Mouse (Mus musculus) cerebellum, postnatal 10 days (tissue): ENCODE data around the gene Sf1.

Source experiments
- DNase-seq, 2 experiments: peaks; one replicate each; pipeline ENCODE4 v3.0.0; 2021; ENCODE audit warnings: mixed read lengths in 2 of 2

The Sf1 gene

DNA sequence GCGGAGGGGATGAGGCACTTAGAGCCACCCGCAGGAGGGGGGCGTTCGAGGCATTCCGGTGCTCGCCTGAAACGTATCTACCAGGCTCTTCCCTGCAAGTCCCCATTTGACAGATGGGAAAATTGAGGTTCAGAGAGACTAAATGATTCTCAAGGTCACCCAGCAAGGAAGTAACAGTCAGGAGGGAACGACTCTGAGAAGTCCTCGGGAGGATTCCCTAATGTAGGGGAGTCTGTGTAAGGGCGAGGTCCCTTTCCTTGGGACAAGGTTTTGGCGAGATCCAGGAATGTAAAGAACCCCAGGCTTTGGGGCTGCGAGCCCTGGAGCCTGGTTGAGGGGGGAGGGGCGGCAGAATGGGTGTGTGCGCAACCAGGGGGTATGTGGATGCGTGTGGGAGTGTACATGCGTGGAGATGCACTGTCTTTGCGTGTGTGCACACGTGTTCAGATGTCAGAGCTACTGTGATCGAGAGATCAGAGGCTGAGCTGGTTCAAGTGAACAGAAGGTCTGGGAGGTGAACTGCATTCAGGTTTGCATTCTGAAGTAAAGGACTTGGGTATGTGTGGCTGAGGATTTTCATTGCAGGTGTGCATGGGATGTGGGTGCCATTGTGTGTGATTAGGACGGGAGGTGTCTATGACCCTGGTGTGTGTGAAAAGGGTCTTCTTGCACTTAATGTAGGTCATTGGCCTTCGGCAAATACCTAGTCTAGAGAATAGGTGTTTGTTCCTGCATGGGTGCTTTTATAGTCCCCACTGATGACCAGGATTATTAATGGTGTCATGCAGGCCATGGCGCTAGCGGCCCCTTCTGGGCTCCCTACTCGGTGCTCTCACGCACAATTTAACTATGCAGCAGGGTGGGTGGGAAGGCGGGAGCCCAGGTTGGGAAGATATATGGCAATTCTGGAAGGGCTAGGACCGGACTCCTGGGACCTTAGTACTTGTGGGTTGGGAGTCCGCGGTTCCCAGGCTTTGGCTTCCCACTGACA lies 36.9 kb downstream of the Sf1 start:
- peak in 1 of 2 experiments; percentile 40 for DNase-seq

DNA sequence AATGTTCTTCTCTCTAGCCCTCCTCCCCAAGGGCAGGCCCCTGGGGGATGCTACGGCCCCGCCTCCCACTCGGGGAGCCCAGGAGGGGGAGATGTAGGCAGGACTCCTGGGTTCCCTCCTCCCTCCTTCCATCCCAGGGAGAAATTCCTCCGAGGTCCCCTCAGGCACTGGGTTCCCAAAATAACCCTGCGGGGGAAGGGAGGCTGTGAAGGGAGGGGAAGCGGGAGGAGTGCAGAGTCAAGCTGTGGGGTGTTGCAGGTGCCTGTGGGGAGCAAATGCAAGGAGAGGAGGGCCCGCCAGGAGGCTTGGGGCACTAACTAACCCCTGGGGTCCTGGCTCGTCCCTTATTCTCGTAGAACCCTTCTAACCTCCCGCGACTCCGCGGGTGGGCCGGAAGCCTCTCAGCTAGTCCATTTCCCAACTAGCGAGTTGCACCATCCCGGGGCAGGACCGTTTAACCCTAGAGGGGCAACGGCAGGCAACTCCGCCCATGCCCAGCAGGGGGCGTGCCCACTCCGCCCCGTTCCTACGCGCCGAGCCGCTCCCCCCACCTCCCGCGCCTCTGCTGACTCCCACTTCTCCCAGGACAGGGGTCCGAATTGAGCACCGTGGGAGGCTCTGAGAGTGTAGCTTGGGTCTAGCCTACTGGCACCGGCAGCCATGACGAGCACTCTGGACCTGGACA lies 37.8 kb downstream of the Sf1 start:
- peak; percentile 82 to 84 for DNase-seq

DNA sequence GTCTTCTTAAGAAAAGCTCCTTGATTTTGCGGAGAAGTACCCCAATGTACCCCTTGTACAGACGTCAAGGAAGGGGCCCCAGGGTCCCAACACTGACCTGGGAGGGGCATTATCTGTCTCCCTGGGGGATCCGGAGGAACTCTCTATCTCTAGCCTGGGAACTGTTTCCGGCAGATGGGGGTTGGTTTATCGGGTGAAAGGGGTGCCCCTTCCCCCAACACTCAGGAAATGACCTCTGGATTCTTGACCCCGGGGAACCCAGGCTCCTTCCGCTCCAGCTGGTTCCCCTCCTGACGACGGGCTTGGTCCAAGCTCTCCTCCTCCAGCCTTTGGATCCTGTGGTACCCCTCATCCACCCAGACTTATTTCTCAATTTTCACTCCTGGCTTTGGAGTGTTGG lies 38.5 kb downstream of the Sf1 start:
- DNase-seq = no peak

DNA sequence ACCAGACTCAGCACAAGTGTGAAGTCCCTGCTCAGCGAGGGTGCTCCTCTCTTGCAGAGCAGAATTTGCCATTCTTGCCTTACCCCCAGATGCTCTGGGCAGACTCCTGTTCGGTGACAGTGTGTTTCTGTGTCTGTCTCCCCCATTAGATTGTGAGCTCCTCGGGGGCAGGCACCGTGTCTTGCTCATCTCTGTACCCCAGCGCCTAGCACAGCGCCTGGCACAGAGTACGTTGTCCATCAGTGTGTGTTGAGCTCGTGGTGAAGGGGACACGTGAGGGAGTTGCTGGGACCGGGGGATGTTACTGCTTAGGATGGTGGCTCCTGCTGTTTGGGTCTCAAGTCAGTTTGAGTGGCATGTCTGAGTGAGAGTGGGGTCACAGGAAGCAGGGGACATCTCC lies 40.4 kb downstream of the Sf1 start:
- DNase-seq = no peak

DNA sequence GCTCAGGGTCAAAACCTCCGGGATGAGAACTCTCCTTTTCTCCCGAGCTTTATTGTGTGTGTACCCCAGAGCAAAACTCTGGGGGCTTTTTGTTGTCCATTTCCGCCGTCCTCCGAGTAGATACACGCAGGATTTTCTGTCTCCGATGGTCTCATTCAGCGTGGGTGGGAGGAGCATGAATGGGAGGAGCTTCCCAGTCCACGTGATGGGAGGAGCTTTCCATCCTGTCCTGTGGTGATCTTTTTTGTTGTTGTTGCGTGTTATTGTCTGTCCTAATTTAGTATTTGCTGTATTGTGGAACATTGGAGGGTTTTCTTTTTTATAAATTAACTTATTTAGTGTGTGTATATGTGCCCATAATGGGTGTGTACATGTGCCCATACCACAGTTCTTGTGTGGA lies 41.9 kb downstream of the Sf1 start:
- no peak for DNase-seq

DNA sequence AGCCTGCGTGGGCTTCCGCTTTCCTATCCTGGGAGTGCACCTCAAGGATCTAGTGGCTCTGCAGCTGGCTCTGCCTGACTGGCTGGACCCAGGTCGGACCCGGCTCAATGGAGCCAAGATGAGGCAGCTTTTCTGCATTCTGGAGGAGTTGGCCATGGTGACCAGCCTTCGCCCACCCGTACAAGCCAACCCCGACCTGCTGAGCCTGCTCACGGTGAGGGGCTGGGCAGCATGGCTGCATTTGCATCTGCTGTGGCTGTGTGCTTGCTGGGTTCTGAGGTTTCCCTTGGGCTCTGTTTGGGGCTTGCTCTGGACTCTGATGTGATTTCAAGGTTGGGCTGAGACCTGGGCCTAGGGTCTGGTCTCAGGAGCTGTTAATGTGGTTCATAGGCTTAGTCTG lies 43.6 kb downstream of the Sf1 start:
- DNase-seq = no peak

DNA sequence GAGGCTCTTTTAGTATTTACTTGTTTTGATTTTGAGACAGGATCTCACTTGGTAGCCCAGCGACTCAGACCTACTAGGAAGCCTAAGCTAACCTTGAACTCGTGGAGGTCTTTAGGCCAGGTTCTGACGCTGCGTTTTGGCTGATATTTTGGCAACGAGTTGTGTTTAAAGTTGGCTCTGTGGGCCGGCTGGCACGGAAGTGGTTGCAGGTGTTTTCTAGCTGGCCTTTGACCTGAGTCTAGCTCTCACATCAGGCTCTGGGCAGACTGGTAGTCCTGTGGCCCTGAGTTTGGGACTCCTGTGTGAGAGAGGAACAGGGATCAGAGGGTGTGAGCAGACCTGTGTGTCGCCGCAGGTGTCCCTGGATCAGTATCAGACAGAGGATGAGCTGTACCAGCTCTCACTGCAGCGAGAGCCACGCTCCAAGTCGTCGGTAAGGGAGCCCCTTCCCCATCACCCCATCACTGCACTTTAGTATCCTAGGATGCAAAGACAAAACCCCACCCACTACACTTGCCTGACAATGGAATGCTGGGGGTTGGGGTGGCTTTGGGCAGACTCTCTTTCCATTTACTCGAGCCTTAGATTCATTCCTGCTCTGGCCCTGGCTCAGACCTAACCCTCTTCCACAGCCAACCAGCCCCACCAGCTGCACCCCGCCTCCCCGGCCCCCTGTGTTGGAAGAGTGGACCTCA lies 44.5 kb downstream of the Sf1 start:
- DNase-seq = peak in 1 of 2 experiments; percentile 33

DNA sequence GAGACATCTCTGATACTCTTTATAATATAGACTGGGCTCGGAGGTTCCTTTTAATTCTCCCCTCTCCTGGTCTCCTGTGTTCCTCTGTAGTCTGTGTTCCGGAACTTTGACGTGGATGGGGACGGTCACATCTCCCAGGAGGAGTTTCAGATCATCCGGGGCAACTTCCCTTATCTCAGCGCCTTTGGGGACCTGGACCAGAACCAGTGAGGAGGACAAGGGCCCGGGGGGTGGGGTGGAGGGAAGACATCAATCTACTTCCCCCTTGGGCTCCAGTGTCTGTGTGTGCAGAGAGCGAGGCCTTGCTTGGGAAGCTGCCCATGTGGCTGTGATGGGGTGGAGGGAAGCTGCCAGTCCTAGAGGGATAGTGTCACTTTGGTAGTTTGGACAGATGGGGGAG lies 45.3 kb downstream of the Sf1 start:
- DNase-seq = peak in 1 of 2 experiments; percentile 34

DNA sequence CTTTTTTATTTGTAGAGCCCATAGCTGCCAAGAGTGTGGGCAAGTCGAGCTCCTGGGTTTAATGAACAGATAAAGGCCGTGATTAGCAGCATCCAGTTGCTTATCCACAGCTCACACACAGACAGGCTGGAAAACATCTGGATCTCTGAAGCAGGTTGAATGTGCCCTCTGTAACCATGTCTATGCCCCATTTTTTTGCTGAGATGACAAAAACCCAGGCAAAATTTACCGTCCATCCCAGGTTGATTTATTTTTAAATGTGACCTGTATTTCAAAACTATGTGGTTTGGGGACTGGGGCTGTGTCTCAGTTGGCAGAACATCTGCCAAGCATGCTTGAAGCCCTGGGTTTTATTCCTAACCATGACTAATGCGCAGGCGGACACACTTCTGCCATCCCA lies 45.7 kb downstream of the Sf1 start:
- DNase-seq = no peak

DNA sequence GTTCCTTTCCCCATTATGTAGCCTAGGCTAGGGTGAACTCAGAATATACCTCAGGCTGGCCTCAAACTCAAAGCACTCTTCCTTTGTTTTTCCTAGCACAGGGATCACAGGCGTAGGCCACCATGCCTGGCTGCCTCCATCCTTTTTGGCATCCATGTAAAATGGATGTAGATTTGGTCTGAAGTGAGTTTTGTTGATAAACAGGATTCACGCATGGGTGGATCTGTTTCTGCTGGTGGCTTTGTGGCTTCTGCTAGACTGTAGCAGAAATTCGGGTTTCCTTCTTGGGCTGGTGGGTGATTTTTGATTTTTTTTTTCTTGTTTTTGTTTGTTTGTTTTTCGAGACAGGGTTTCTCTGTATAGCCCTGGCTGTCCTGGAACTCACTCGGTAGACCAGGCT lies 46.4 kb downstream of the Sf1 start:
- DNase-seq = no peak

DNA sequence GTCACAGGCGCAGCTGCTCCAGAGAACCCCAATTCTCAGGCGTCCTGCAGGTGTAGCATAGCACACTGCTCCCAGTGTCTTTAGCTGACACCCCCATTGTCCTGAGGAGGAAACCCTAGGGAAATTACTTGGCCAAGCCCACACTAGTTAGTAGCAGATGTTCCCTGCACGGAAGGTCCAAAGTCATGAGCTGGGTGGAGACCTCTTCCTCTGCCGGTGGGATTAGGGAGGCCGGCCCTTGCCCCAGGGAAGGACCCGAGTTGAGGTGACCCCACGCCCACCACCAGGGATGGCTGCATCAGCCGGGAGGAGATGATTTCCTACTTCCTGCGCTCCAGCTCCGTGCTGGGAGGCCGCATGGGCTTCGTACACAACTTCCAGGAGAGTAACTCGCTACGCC lies 49.3 kb downstream of the Sf1 start:
- no peak for DNase-seq

DNA sequence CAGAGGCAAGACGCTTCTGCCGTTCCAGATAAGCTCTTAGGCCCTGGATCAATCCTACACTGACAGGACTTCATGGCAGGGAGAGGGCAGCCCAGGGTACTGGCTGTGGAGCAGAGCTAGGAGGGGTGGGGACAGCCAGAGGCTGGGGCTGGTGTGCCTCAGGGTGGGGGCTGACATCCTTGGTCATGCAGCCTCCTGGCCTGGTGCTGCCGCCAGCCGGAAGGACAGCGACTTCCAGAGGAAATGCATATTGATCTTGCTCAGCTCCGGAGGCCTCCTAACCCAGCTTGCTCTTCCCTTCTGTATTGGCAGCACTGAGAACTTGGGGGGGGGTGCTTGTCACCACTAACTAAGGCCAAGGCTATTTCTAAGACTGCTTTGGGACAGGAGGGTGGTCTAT lies 52.0 kb downstream of the Sf1 start:
- no peak for DNase-seq

DNA sequence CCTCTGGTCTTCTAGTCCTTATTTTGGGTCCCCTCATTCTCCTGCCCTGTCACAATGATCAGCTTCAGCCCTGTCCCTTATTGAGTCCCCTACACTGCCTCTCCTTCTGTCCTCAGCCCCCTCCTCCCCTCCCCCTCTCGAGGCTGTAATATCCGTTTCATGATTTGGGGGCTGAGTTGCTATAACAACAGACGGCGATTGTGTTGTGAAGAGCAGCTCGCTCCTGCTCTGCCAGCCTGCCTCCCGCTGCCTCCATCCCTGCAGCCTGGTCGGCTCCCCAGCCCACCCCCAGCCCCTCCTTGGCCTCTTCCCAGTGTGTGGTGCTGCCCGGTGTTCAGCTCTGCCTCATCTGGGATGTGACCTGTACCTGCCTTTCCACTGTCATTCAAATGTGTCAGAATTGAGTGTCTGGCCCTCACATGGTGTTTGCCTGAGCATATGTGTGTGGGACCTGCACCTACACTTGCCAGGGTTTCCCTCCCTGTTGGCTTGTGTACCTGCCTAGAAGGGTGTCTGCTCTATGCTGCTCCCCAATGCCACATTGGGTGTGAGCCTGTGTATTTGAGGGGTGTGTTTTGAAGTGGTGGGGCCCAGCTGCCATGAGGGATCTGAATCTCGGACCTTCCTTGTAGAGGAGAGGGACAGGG lies 52.8 kb downstream of the Sf1 start:
- peak; percentile 73 to 78 for DNase-seq

DNA sequence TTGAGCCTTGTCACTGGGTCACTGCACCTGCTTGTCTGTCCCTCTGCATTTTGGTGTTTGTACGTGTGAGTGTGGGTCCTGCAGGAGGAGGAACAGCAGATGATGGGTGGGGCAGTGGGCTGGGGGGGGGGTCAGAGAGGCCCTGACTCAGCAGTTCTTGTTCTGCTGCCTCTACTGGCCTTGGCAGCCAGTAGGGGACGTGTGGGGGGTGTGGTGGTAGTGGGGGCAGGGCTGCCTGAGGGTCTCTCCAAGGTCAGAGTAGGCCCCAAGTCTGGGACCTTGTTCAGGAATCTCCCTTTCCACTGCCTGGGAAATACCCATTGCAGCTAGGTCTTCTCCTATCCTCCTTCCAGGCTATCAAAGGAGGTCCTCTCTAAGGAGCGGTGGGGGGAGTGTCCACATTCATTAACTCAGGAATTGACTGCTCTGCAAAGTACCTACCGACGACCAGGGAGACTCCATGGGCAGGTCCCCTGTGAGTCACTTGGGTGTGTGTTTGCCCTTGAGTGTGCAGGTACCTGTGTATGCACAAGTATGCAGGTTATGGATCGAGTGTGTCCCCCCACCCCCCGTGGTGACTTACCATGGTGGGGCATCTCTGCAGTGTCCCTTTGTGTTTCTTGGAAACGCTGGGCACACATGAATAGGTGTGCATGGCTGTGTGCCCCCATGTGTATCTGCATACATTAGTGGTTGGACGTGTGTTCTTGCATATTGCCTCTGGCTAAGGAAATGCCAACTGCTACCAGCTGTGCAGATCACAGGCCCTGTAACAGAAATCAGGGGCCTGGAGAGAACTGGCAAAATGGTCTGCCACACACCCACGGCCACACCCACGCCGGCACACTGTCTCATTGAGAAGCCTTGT lies 53.6 kb downstream of the Sf1 start:
- DNase-seq = no peak

DNA sequence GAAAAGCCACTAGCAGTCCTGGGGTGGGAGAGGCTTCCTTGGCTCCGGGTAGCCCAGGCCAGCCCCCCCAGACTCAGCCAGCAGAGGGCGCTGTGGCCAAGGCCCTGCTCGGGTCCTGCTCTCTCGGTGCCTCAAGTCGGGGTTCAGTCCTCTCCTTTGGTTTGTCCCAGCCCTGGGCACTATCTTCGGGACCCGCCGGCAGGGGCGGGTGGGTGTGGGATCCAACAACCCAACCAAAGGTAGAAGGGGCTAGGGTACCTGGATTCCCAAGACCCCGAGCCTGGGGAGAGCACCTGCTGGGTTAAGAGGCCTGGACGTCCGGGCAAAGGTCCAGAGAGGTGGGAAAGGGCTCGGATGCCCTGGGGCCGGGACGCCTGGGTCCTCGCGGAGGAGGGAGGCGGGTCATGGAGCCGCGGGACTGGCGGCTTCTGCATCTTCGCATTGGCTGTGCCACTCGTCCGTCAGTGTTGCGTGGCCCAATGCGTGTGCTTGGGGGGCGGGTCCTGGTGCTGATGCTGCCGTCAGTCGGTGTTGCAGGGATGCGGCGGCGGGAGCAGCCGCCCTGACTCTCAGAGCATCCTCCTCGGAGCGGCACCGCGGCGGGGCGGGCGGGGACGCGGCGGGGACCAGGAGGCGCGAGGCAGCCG lies 54.9 kb downstream of the Sf1 start, which contains the start of gene Nrxn2:
Gene Nrxn2 (plus strand): TSS at position 499 of the 647 bp plus-strand sequence.
- peak; percentile 98 to 99 for DNase-seq

DNA sequence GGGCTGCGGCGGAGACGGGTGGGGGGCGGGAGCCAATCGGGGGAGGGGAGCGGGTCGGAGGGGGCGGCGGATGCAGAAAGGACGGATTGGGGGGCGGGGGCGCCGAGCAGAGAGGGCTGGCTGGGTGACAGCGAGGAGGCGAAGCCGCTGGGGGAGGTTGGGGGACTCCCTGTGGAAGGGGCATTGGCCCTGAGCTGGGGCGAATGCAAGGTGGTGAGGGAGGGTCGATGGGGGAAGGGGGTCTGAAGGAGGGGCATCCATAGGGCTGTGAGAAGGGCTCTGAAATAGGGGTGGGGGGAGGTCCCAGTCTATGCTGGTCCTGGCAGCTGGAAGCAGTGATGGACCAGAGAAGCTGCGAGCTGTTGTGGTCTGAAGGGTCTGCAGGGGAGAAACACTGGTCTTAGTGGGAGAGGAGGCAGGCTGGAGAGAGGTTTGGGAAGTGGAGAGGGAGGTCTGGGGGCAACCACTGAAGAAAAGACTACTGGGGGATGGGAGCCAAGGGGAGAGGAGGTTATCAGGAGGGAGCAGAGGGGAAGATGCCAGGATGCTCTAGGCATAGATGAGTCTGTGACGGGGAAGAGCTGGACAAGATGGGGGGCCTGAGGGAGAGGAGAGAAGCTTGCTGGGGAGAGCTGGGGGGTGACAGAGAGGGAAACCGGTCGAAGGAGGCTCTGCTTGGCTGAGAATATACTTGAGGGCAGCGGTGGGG lies 55.6 kb downstream of the Sf1 start:
- peak; percentile 78 to 81 for DNase-seq

DNA sequence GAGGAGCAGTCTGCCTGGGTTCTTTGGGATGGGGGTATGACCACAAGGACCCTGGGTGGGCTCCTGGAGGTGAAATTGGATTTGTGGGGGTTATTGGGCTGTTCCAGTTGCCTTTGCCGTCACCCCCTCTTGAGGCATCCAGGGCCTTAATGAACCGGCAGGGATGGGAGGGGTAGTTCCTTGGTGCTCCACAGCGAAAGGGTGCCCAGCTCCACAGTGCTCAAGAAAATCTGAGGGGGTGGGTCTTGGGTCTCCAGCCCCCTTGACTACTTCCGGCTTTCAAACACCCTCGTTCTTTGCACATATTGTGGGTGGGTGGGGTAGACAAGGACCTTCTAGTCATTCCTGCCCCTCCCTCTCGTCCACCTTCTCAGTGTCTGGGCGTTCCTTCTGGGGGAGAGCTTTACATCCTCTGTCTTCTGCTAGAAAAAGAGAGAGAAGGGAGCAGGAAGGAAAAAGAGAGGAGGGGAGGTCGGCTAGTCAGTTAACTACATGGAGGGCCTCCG lies 56.4 kb downstream of the Sf1 start:
- no peak for DNase-seq

DNA sequence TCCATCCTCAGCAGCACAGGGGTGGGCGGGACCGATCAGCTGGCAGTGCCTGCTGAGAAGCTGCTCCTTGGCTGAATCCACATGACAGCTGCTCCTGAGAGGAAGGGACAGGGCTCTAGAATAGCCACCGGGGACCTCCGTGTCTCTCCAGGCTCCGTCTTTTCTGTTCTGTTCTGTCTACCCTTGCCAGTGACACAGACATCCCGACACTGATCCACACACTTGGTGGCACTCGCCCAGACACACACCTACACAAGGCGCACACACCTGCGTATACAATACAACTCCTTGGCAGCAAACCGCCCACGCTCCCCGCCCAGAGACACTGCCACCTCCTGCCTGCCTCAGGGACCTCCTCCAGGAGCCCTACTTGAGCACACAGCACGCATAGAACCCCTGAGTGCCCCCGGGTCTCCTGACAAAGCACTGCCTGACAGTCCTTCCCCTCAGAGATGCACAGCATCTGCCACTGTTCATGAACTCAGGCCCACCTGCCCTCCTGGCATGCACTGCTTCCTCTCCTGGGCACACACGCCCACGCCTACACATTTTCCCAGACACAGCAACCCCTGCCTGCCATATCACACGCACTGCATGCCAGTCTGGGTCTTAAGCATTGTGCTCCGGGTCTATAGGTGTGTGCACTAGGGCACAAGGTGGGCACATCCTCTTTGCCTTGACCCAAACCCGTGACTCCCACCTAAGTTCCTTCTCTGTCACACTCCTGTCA lies 57.2 kb downstream of the Sf1 start:
- DNase-seq = peak; percentile 65 to 74

DNA sequence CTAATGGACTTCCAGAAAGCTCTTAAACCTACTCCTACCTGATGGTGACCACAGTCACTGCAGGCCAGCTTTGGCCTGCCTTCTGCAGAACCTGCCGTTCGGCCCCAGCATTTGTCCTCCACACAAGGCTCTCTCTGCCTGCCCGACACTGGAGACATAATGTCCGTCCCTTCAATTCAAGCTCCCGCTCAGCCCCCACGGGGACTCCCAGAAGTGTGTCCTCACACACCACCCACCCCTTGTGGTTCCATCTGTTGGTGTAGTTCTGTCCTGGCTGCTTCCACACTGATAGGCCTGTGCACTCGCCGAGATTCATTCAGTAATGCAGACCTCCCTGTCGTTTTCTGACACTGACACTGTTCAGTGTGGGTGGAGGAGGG lies 57.7 kb downstream of the Sf1 start:
- DNase-seq = no peak

DNA sequence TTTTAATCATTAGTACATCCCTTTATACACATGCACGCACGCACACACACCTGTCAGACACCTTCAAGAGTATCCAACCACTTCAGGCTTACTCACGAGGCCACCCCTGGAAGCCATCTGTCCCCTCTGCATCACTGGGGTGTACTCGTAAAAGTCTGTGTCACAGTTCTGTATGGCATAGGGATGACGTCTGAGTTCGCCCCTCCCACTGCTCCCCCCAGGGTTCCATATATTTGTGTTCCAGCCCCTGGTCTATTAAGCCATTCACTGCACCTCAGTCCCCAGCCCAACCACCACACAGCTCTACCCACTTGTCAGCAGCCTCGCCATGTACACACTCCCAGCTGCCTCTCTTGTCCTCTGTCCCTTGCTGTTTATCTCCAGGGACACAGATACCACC lies 58.5 kb downstream of the Sf1 start:
- no peak for DNase-seq
